ENCODE assay signal across 8 mouse cellular contexts in the genomic region with DNA sequence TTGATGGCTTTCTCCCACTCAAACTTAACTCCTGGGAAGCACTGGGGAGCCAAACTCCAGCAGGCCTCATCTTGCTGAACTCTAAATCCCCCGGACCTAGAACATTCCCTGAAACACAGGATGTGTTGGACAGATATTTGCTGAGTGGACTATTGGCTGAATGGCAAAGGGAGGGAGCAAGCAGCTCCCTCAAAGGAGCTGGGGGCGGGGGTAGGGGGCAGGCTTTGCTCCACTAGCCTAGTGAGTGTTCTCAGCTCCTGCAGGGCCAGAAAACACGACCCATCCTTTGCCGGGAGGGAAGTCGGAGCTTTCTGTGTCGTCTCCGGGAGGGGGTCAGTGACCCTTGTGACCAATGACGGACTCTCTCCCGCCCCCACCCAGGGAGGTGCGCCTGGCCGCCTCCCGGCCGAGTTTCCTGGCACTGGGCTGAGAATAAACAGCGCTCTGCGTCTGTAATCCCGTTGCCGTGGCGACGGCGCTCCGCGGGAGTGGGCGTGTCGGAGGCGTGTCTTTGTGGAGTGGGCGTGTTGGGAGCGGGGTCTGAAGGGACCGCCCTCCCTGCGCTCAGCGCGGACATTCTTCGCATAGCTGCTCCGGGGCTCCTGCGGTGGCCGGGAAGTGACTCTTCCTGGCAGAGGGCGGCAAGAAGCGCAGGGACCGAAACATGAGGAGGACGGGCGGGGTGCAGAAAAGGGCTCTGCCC. TPM values are rescaled to one million over a fixed set of nuclear protein-coding genes. Genes with fewer than 3 reads are reported as not detected.
DNase-seq lines count a peak whose midpoint lies in the region; ATAC-seq and TF ChIP-seq lines count a peak whose summit lies in the region.

No protein-coding gene starts in this region.

- peak overlapping the region; percentile 95 for H3K27ac ChIP-seq in heart, embryonic 13.5 days (replicated peaks)
- H3K27ac ChIP-seq in liver, embryonic 12.5 days = peak overlapping the region; percentile 78
- H3K27ac ChIP-seq in stomach, embryonic 15.5 days = peak overlapping the region; percentile 98

- peaks cover 38% of the 10 kb centered on the region for H3K79me2 ChIP-seq in C2C12 (ENCODE audit: control insufficient read depth, insufficient read depth)

- TF ChIP-seq POLR2A in brain, embryonic 14.5 days (IDR thresholded peaks at IDR 0.05; ENCODE audit: borderline replicate concordance, extremely low read depth, insufficient read depth, insufficient read length, poor library complexity, severe bottlenecking) = no peak

- no peak overlapping the region for H3K4me3 ChIP-seq in C2C12 (ENCODE audit: insufficient read depth, poor library complexity, severe bottlenecking)
- H3K4me3 ChIP-seq in erythroblast, embryonic 14.5 days (replicated peaks) = peak overlapping the region; percentile 53
- peak overlapping the region; percentile 48 for H3K4me3 ChIP-seq in heart, embryonic 13.5 days
- peak overlapping the region; percentile 50 for H3K4me3 ChIP-seq in liver, embryonic 12.5 days
- peak overlapping the region; percentile 38 for H3K4me3 ChIP-seq in stomach, embryonic 15.5 days (replicated peaks)

- peak overlapping the region; percentile 76 for H3K9ac ChIP-seq in heart, embryonic 13.5 days
- H3K9ac ChIP-seq in liver, embryonic 12.5 days = peak overlapping the region; percentile 56
- H3K9ac ChIP-seq in stomach, embryonic 15.5 days = no peak overlapping the region; the same call in 1 of the 2 replicates

- ATAC-seq in heart, embryonic 13.5 days (ENCODE audit: extremely low read depth, insufficient number of reproducible peaks, low FRiP score, low TSS enrichment) = peak; percentile 86
- ATAC-seq in liver, embryonic 12.5 days = peak; percentile 87
- peak; percentile 84 for ATAC-seq in stomach, embryonic 15.5 days (ENCODE audit: insufficient read depth, low FRiP score, low read depth)

- peak overlapping the region; percentile 91 for H3K4me2 ChIP-seq in heart, embryonic 13.5 days
- peak overlapping the region; percentile 83 for H3K4me2 ChIP-seq in liver, embryonic 12.5 days
- H3K4me2 ChIP-seq in stomach, embryonic 15.5 days = peak overlapping the region; percentile 84

- DNase-seq in brain, embryonic 14.5 days (ENCODE audit: low read depth) = peak; percentile 97
- peak; percentile 100 for DNase-seq in kidney, postnatal 10 days
- DNase-seq in natural killer cell, adult 2 months (ENCODE audit: low spot score in 2 of 2) = peak; percentile 96 to 98

- WGBS in heart, embryonic 13.5 days = under 1% methylated on average over 40 of the region's 40 CpGs
- 1% methylated on average over 40 of the region's 40 CpGs for WGBS in liver, embryonic 12.5 days (ENCODE audit: insufficient replicate concordance)
- WGBS in stomach, embryonic 15.5 days = under 1% methylated on average over 40 of the region's 40 CpGs

- peak overlapping the region; percentile 43 for H3ac ChIP-seq in C2C12 (ENCODE audit: control insufficient read depth, insufficient read length, low read depth)

- H3K79me3 ChIP-seq in C2C12 (ENCODE audit: low read depth) = peaks cover 31% of the 10 kb centered on the region

- peaks cover 14% of the 10 kb centered on the region for H3K9me3 ChIP-seq in erythroblast, embryonic 14.5 days (ENCODE audit: control insufficient read depth, low read length)
- no peaks in the 10 kb centered on the region for H3K9me3 ChIP-seq in heart, embryonic 13.5 days
- H3K9me3 ChIP-seq in liver, embryonic 12.5 days (replicated peaks) = no peaks in the 10 kb centered on the region
- H3K9me3 ChIP-seq in stomach, embryonic 15.5 days = no peaks in the 10 kb centered on the region

- peaks cover 31% of the 10 kb centered on the region for H3K36me3 ChIP-seq in C2C12 (ENCODE audit: control insufficient read depth, insufficient read depth)
- H3K36me3 ChIP-seq in erythroblast, embryonic 14.5 days (ENCODE audit: control insufficient read depth) = peaks cover 27% of the 10 kb centered on the region
- peaks cover 11% of the 10 kb centered on the region; the same call in 1 of the 2 replicates for H3K36me3 ChIP-seq in heart, embryonic 13.5 days
- H3K36me3 ChIP-seq in liver, embryonic 12.5 days = peaks cover 19% of the 10 kb centered on the region
- 0 out of 2 replicates have a peak, but pooled peaks cover 3% of the 10 kb centered on the region for H3K36me3 ChIP-seq in stomach, embryonic 15.5 days

- peaks cover 51% of the 10 kb centered on the region for H3K4me1 ChIP-seq in erythroblast, embryonic 14.5 days (ENCODE audit: control insufficient read depth)
- peaks cover 88% of the 10 kb centered on the region for H3K4me1 ChIP-seq in heart, embryonic 13.5 days
- peaks cover 72% of the 10 kb centered on the region for H3K4me1 ChIP-seq in liver, embryonic 12.5 days
- H3K4me1 ChIP-seq in stomach, embryonic 15.5 days = peaks cover 71% of the 10 kb centered on the region

- no peak for TF ChIP-seq CTCF in C2C12 (IDR thresholded peaks at IDR 0.05; ENCODE audit: control insufficient read depth, insufficient read depth, insufficient read length)
- no peak for TF ChIP-seq CTCF in brain, embryonic 14.5 days (IDR thresholded peaks at IDR 0.05; ENCODE audit: borderline replicate concordance, extremely low read depth, insufficient read depth, insufficient read length)

- H3K27me3 ChIP-seq in C2C12 (ENCODE audit: control insufficient read depth, insufficient read depth, insufficient read length) = no peaks in the 10 kb centered on the region
- H3K27me3 ChIP-seq in erythroblast, embryonic 14.5 days (ENCODE audit: control insufficient read depth) = peaks cover 95% of the 10 kb centered on the region
- peaks cover 24% of the 10 kb centered on the region for H3K27me3 ChIP-seq in heart, embryonic 13.5 days (replicated peaks)
- H3K27me3 ChIP-seq in liver, embryonic 12.5 days (replicated peaks) = peaks cover 98% of the 10 kb centered on the region
- no peaks in the 10 kb centered on the region for H3K27me3 ChIP-seq in stomach, embryonic 15.5 days (replicated peaks)

TF ChIP-seq in C2C12, 6 proteins besides CTCF, POLR2A, EP300 and RAD21:
- TF ChIP-seq MAX (IDR thresholded peaks at IDR 0.05) (peak; percentile 22), USF1 (IDR thresholded peaks at IDR 0.05; ENCODE audit: low read depth) (no peak), FOSL1 (IDR thresholded peaks at IDR 0.05; ENCODE audit: insufficient read depth, low read length, poor library complexity, severe bottlenecking) (no peak), CEBPB (IDR thresholded peaks at IDR 0.05; ENCODE audit: low read depth) (no peak), MYOD1 (IDR thresholded peaks at IDR 0.05; ENCODE audit: control insufficient read depth, insufficient read length, low read depth) (no peak), MYOG (IDR thresholded peaks at IDR 0.05; ENCODE audit: control insufficient read depth, extremely low read depth, insufficient read length) (no peak)

RNA-seq across cellular contexts. Expression of a gene that starts 6.6 kb away (rescaled TPM):
- polyA plus RNA-seq in C2C12 (2012; fragmentation: generic; extraction: Trizol) = 12.5 TPM
- 8.4 and 13.6 TPM in 2 replicates for polyA plus RNA-seq in brain, embryonic 14.5 days (2012; rRNA removed)
- 1.9 and 2.0 TPM in 2 replicates for polyA plus RNA-seq in erythroblast, embryonic 14.5 days (2012)
- polyA plus RNA-seq in heart, embryonic 13.5 days (2015; fragmentation: Nextera tagmentation; extraction: Ambion mirVana) = 4.9 and 8.5 TPM in 2 replicates
- 8.6 and 9.8 TPM in 2 replicates for polyA plus RNA-seq in liver, embryonic 12.5 days (2016; fragmentation: Nextera tagmentation; extraction: Ambion mirVana)
- polyA plus RNA-seq in stomach, embryonic 15.5 days (2015; fragmentation: Nextera tagmentation; extraction: Ambion mirVana) = 16.0 and 18.5 TPM in 2 replicates

RNA-seq across cellular contexts. Expression of a gene that starts 22.9 kb away (rescaled TPM):
- 65.8 TPM for polyA plus RNA-seq in C2C12 (2012; fragmentation: generic; extraction: Trizol)
- 48.5 and 55.7 TPM in 2 replicates for polyA plus RNA-seq in brain, embryonic 14.5 days (2012; rRNA removed)
- polyA plus RNA-seq in erythroblast, embryonic 14.5 days (2012) = 2.6 and 2.8 TPM in 2 replicates
- polyA plus RNA-seq in heart, embryonic 13.5 days (2015; fragmentation: Nextera tagmentation; extraction: Ambion mirVana) = 25.7 and 26.6 TPM in 2 replicates
- polyA plus RNA-seq in liver, embryonic 12.5 days (2016; fragmentation: Nextera tagmentation; extraction: Ambion mirVana) = 26.4 and 29.6 TPM in 2 replicates
- 31.7 and 34.6 TPM in 2 replicates for polyA plus RNA-seq in stomach, embryonic 15.5 days (2015; fragmentation: Nextera tagmentation; extraction: Ambion mirVana)
